Mouse (Mus musculus) gastrocnemius, adult 2 months (tissue): ENCODE measurements around the gene Tmem120b. TPM values are rescaled to one million over a fixed set of nuclear protein-coding genes. Genes with fewer than 3 reads are reported as not detected.

Source experiments
- DNase-seq: peaks from one replicate; pipeline ENCODE4 v3.0.0; 2022
- H3K27ac ChIP-seq: fragments of 200-600 bp; 2 replicates; pipeline ENCODE4 v1.8.1; 2022; ENCODE audit warnings: mild to moderate bottlenecking
- H3K4me3 ChIP-seq: fragments of 200-600 bp; 2 replicates; pipeline ENCODE4 v1.8.1; 2022; ENCODE audit warnings: mild to moderate bottlenecking, moderate library complexity
- CTCF ChIP-seq: fragments of 200-600 bp; IDR thresholded peaks from 2 replicates; pipeline ENCODE4 v1.8.1; 2022; ENCODE audit warnings: antibody characterized with exemption, mild to moderate bottlenecking, moderate library complexity
- intact Hi-C: fragments of 180-260 bp; cut with DNase I; formaldehyde crosslinking; loops from one replicate; pipeline ENCODE4 v1.15.1; 2025
- total RNA-seq, 2 experiments: library from RNA; stranded (reverse); gene quantifications; 2 replicates each; pipeline ENCODE4 v1.2.3; 2021

The Tmem120b gene
- total RNA-seq, 2 experiments from 2014 or later = 19.2 to 23.2 TPM

DNA sequence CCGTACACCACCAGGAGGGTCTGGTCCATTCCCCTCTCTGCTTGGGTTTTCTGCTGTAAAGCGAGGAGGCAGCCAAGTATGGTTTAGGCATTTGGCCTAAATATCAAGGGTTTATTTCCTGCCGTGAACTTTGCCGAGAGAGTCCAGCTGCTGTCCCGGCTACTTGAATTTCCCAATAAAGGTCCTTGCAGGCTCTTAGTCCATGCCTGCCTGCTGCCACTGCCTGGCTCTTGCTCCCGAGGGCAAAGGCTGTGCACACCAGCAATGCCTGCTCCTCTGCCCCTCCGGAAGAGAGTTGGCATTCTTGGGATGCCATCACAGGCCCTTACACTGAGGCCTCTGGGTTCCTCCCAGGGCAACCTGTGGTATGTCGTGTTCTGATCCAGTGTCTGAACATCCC lies 35.3 kb downstream of the Tmem120b start:
- intact Hi-C loops = no loop called here
- TF ChIP-seq CTCF = no peak
- peak; percentile 66 for DNase-seq
- H3K4me3 ChIP-seq = no peak overlapping the region
- peak overlapping the region; percentile 78 for H3K27ac ChIP-seq

DNA sequence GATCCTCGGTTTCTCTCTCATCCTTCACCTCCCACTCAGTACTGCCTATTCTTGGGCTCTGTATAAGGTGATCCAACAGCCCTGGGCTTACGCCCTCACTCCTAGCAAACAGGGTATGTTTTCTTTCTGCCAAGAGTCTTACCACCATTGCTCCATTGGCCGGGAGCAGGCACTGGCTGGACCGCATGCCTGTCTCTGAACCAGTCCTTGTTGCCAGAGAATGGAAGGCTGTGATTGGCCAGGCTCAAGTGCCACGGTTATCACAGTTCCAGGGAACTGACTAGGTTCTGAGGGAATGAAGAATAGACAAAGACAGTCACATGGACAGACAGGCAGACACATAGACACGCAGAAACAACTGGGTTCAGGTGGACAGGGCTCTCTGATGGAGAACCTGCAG lies 36.6 kb downstream of the Tmem120b start:
- H3K27ac ChIP-seq = no peak overlapping the region
- no peak for DNase-seq

DNA sequence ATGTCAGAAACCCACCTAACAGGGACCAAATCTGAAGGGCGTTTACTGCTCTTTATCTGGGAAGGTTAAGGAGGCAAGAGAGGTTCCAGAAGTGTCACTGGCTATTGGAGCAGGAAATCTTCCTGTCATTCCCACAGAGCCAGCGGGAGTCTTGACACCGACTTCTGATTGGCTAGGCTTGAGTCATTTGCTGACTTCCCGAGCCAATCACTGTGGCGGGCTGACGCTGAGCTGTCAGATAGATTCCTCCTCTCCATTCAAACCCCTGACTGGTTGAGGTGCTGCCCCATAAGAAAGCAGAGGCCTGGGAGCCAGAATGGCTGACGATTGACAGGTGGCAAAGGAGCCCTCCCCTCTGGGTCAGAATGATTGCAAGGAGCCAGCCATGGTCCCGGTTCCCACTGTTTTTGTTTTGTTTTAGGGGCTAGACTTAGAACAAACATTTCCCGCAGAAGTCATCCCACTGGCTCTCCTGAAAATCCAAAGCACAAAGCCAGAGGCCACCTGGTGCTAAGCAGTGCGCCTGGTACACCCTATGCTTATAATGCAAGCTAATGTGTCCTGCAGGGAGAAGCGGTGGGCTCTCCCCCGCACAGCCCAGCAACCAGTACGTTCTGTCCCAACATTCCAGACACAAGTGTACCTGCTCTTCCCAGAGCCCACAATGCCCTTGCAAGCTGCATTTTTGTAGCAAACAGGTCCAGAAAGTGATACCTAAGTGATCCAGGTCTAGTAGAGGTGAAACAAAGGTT lies 41.4 kb downstream of the Tmem120b start:
- peak; percentile 45 for DNase-seq
- no peak overlapping the region for H3K27ac ChIP-seq
- peak overlapping the region; percentile 29 for H3K4me3 ChIP-seq
- no peak for TF ChIP-seq CTCF
- intact Hi-C loops = no loop called here

More for the DNA sequence above, 36.6 kb downstream of the Tmem120b start:
- no peak overlapping the region for H3K4me3 ChIP-seq
- intact Hi-C loops = no loop called here
- TF ChIP-seq CTCF = no peak

DNA sequence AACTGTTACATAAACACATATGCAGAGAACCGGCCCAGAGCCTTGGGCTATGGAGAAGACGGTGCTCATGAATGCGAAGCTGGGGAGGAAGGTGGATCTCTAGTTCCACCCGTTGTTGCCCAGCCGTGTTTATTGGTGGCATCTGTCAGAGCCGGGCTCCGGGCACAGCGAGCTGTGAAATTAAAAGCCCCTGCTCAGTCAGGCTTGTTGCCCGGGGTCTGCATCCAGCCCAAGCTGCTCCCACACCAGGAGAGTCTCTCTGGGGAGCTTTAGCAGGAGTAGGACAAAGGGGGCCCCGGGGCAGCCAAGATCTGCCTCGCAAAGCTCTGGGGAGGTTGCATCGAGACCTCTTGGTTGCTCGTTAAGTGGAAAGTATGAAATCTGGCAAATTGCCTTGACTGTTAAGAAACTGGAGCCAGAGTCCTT lies 42.1 kb downstream of the Tmem120b start:
- H3K4me3 ChIP-seq = no peak overlapping the region
- intact Hi-C loops = no loop called here
- peak; percentile 45 for DNase-seq
- no peak for TF ChIP-seq CTCF
- no peak overlapping the region for H3K27ac ChIP-seq

DNA sequence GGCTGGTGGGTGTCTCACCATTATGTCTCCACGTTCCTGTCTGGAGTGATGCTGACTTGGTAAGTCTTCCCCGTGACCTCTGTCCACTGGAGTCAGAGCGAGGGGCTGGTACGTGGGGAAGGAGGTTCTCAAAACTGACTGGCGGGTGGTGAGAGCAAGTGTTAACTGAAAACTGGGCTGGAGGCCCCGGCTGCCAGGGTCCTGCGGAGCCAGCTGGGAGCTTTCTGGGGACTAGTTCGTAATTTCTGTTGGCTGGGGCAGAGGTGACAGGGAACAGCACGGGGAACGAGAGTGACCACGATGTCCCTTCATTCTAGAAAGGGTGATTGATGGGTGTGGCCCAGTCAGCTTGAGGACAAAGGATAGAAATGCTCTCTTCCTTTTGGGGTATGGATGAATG lies 45.9 kb downstream of the Tmem120b start:
- TF ChIP-seq CTCF = no peak
- no peak overlapping the region for H3K27ac ChIP-seq
- intact Hi-C loops = no loop called here

DNA sequence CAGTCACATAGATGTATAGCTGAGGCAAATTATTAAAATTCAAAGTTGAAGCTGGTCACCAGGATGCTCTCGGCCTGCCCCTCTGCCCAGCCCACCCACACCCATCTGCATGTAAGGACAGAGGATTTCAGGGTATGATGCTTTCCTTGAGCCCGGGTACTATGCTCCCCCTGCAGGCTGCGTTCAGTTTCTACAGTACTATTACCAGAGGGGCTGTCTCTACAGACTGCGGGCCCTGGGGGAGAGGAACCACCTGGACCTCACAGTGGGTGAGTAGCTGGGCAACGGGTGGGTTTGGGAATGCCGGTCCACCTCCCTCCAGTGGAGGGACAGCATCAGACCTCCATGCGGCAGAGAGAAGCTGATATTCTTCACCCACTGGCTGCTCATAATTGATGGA lies 46.7 kb downstream of the Tmem120b start:
- H3K27ac ChIP-seq = no peak overlapping the region
- intact Hi-C loops = no loop called here
- peak; percentile 54 for TF ChIP-seq CTCF
- no peak overlapping the region for H3K4me3 ChIP-seq
- DNase-seq = no peak

More for the DNA sequence above, 45.9 kb downstream of the Tmem120b start:
- no peak for DNase-seq
- no peak overlapping the region for H3K4me3 ChIP-seq

DNA sequence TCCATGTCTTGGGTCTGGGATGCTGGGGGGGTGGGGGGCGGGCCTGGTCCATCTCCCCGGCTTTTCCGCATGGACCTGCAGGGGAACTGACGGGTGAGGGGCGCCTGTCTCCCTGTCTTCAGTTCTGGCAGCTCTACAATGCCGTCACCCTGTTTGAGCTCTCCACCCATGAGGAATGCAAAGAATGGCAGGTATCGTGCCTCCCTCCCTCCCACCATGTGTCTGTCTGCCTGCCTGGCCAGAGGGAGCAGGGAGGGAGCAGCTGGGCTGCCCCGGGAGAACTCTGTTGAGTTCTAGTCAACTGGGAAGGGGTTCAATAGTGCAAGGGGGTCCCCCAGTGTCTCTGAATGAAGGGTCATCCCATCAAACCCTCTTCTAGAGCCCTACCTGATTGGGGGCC lies 47.9 kb downstream of the Tmem120b start:
- no peak for DNase-seq
- Histone ChIP-seq H3K4me3 (no peak overlapping the region), H3K27ac (no peak overlapping the region)
- intact Hi-C loops = loop anchor here (2.0 kb wide), 3 partner anchors 33 to 55 kb away; no protein-coding TSS in a partner anchor
- no peak for TF ChIP-seq CTCF

DNA sequence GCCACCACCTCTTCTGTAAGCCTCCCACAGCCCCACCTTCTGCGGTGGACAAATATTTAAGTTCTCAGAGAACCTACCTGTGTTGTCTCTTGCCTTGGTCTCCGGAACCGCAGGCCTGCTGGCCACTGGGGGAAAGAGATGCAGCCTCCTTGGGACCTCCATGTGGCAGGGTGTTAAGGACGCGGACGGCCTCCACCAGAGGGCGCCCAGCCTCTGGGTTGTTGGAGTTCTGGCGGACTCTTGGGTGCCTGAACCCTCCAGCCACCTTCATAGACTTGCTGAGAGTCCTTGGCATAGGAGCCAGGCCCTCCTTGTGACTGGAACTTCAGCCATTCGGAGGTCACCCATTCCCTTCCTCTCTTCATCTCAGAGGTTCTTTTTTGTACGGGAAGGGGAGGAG lies 49.0 kb downstream of the Tmem120b start:
- peak; percentile 91 for TF ChIP-seq CTCF
- H3K27ac ChIP-seq = no peak overlapping the region; the same call in 1 of the 2 replicates
- DNase-seq = peak; percentile 89

DNA sequence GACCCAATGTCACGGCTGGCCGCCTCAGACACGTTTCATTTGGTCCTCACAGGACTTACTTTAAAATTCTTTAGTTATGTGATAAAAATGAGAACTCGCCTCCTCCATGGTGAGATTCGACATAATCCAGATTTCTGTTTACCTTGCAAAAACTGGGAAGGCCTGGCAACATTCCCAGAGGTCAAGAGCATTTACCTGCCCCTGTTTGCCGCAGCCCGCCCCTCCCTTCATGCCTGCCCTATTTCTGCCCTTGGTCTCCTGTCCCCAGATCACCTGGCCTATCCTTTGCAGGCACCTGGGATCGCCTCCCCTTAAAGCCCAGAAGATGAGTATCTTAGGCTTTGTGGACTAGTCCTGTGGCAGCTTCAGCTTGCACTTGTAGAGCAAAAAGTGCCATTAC lies 49.6 kb downstream of the Tmem120b start:
- DNase-seq = no peak
- no peak for TF ChIP-seq CTCF
- H3K4me3 ChIP-seq = no peak overlapping the region
- H3K27ac ChIP-seq = no peak overlapping the region; the same call in 1 of the 2 replicates
- intact Hi-C loops = loop anchor here (2.0 kb wide), 4 partner anchors 15 to 53 kb away; partner anchors contain the start of gene Rhof

More for the DNA sequence above, 49.0 kb downstream of the Tmem120b start:
- no peak overlapping the region for H3K4me3 ChIP-seq
- intact Hi-C loops = loop anchor here (2.0 kb wide), 3 partner anchors 32 to 54 kb away; no protein-coding TSS in a partner anchor

DNA sequence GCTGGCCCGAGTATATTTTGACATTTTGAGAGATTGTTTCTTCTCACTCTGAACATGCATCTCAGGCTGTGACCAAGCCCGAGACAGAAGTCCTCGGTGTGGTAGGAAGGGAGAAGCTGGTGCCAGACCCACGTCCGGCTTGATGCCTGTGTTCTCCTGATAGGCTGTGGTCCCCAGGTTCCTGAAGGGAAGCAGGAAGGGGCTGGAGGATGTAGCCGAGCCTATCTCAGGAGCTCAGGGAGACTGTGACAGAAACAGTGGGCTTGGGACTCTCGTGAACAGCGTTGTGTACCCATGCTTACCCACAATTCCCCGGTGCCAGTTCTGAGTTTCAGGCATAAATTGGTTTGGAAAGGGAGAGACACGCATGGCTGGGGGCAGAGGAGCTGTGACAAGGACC lies 50.6 kb downstream of the Tmem120b start:
- TF ChIP-seq CTCF = no peak
- no peak overlapping the region for H3K4me3 ChIP-seq
- no peak for DNase-seq
- no peak overlapping the region for H3K27ac ChIP-seq
- intact Hi-C loops = loop anchor here (2.0 kb wide), 1 partner anchor 14 kb away; the partner anchor contains the start of gene Rhof

DNA sequence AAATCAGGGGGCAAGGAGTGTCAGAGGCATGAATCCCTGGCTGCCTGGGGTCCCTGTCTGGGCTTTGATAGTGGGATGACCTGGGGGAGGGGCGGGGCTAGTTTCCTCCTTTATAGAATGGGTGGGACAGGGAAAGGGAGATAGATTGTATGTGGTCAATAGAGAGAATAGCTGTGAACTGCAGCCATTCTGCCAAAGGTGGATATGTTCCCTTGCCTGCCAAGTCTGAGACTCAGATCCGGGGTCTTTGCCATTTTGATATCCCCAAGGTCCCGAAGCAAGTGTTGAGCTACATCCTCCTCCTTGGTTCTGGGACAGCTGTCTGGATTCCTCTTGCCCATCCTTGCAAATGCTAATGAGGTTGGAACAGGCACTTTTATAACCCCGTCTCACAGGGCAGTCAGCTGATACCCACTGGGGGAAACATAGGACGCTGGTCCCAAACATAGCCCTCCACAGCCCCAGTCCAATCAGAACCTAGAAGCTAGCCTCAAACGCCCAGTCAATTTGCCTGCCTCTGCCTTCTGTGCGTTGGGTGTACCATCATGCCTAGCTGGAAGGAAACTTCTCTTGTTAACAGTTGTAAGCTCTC lies 52.5 kb downstream of the Tmem120b start:
- H3K27ac ChIP-seq = no peak overlapping the region
- H3K4me3 ChIP-seq = no peak overlapping the region
- no peak for TF ChIP-seq CTCF
- DNase-seq = no peak
- intact Hi-C loops = no loop called here

DNA sequence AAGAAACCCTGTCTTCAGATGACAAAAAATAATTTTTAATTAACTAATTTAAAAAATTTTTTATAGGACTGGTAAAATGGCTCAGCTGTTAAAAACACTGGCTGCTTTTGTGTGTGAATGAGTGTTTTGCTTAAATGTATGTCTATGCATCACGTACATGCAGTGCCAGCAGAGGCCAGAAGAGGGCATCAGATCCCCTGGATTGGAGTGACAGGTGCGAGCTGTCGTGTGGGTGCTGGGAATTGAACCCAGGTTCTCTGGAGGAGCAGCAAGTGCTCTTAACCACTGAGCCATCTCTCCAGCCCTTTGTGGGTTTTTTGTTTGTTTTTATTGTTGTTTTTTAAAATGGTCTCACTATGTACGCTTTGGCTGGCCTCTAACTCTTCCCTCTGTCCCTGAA lies 54.0 kb downstream of the Tmem120b start:
- peak; percentile 49 for TF ChIP-seq CTCF
- no peak for DNase-seq
- intact Hi-C loops = no loop called here
- Histone ChIP-seq H3K4me3 (no peak overlapping the region), H3K27ac (no peak overlapping the region)

DNA sequence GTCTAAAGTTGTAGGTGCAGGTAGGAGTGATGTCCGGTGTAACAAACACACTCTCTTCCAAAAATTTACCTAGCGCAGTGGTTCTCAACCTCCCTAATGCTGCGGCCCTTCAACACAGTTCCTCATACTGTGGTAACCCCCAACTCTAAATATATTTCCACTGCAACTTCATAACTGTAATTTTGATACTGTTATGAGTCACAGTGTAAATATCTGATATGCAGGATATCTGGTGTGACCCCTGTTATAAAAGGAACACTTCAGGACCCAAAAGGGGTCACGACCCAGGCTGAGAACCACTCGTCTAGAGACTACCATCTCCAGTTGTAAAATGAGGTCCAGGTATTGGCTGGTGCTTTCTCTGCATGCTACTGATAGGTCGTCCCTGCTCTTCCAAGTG lies 56.9 kb downstream of the Tmem120b start:
- DNase-seq = no peak
- Histone ChIP-seq H3K27ac (no peak overlapping the region), H3K4me3 (no peak overlapping the region)
- TF ChIP-seq CTCF = no peak
- intact Hi-C loops = no loop called here
